Mouse (Mus musculus) ES-Bruce4 (cell line): ENCODE data around the gene D030056L22Rik. TPM values are rescaled to one million over a fixed set of nuclear protein-coding genes. Genes with fewer than 3 reads are reported as not detected.

ENCODE experiments used
- H3K27ac ChIP-seq: 2 replicates; pipeline ENCODE4 v1.5.1; 2012; ENCODE audit warnings: low read length, inconsistent platforms; ENCODE audit not compliant: insufficient read depth
- H3K27me3 ChIP-seq: 2 replicates; pipeline ENCODE4 v1.6.1; 2012; ENCODE audit warnings: mild to moderate bottlenecking, low read length, inconsistent platforms; ENCODE audit not compliant: control insufficient read depth, poor library complexity, insufficient read depth, severe bottlenecking
- H3K36me3 ChIP-seq: 2 replicates; pipeline ENCODE4 v1.6.1; 2012; ENCODE audit warnings: inconsistent platforms, mild to moderate bottlenecking, low read length, moderate library complexity; ENCODE audit not compliant: control insufficient read depth, poor library complexity, insufficient read depth, severe bottlenecking
- H3K4me1 ChIP-seq: one replicate; pipeline ENCODE4 v1.8.1; 2011; ENCODE audit warnings: low read length; ENCODE audit not compliant: control insufficient read depth, insufficient read depth
- H3K4me3 ChIP-seq: 2 replicates; pipeline ENCODE4 v1.5.1; 2011; ENCODE audit warnings: low read depth, mild to moderate bottlenecking, low read length
- H3K9ac ChIP-seq: 2 replicates; pipeline ENCODE4 v1.6.1; 2012; ENCODE audit warnings: low read depth, mild to moderate bottlenecking, inconsistent platforms; ENCODE audit not compliant: poor library complexity, severe bottlenecking
- H3K9me3 ChIP-seq: replicated peaks from 2 replicates; pipeline ENCODE4 v1.6.1; 2012; ENCODE audit warnings: mild to moderate bottlenecking, low read length, inconsistent platforms; ENCODE audit not compliant: control insufficient read depth, poor library complexity, insufficient read depth, severe bottlenecking
- CTCF ChIP-seq: IDR thresholded peaks from one replicate; pipeline ENCODE4 v1.8.1; 2011; ENCODE audit warnings: low read depth, low read length
- EP300 ChIP-seq: IDR thresholded peaks from 2 replicates; pipeline ENCODE4 v1.6.1; 2011; ENCODE audit warnings: low read depth, low read length; ENCODE audit not compliant: insufficient read depth
- POLR2A ChIP-seq: IDR thresholded peaks from one replicate; pipeline ENCODE4 v1.8.1; 2011; ENCODE audit warnings: low read length; ENCODE audit not compliant: insufficient read depth
- polyA plus RNA-seq: library from polyadenylated mRNA; stranded (reverse); fragments of >200 nt; gene quantifications from 2 replicates; pipeline ENCODE4 v1.2.4, GENCODE M21; 2011; ENCODE audit warnings: low read depth; ENCODE audit not compliant: missing spikeins, insufficient read depth, insufficient read length

The D030056L22Rik gene
- 49.2 and 50.0 TPM in 2 replicates for polyA plus RNA-seq

- TF ChIP-seq CTCF: peak; percentile 16
- no peak for TF ChIP-seq POLR2A
- TF ChIP-seq EP300: no peak
- Histone ChIP-seq H3K9me3 (no peaks in the 10 kb centered on the region), H3K27ac (peak within 1 kb of the TSS; percentile 84)
Measured at GRCm38 (mm10) chr19:18712866-18713300, at the start of gene D030056L22Rik. D030056L22Rik (plus strand) TSS chr19:18713193.

GRCm38 (mm10) chr19:18663904-18664303, 49.1 kb upstream of the D030056L22Rik start:
- Histone ChIP-seq H3K9me3 (no peaks in the 10 kb centered on the region), H3K36me3 (no peaks in the 10 kb centered on the region), H3K27ac (no peak overlapping the region), H3K9ac (no peak overlapping the region), H3K4me3 (no peak overlapping the region), H3K4me1 (no peaks in the 10 kb centered on the region), H3K27me3 (no peaks in the 10 kb centered on the region)
- TF ChIP-seq POLR2A: no peak
- no peak for TF ChIP-seq EP300
- no peak for TF ChIP-seq CTCF

More at GRCm38 (mm10) chr19:18712866-18713300, at the start of gene D030056L22Rik:
- peaks cover 2% of the 10 kb centered on the region for H3K4me1 ChIP-seq
- peak within 1 kb of the TSS; percentile 93 for H3K9ac ChIP-seq
- H3K27me3 ChIP-seq: no peaks in the 10 kb centered on the region
- H3K36me3 ChIP-seq: peaks cover 14% of the 10 kb centered on the region
- H3K4me3 ChIP-seq: peak within 1 kb of the TSS; percentile 99

- TF ChIP-seq POLR2A (no peak), CTCF (no peak), EP300 (no peak)
- H3K9me3 ChIP-seq: no peaks in the 10 kb centered on the region
- H3K9ac ChIP-seq: no peak overlapping the region
- no peak overlapping the region for H3K27ac ChIP-seq
- no peaks in the 10 kb centered on the region for H3K36me3 ChIP-seq
- H3K4me3 ChIP-seq: no peak overlapping the region
- H3K27me3 ChIP-seq: no peaks in the 10 kb centered on the region
- H3K4me1 ChIP-seq: no peaks in the 10 kb centered on the region
Measured at GRCm38 (mm10) chr19:18666966-18667365, 46.0 kb upstream of the D030056L22Rik start.

- no peaks in the 10 kb centered on the region for H3K9me3 ChIP-seq
- H3K27ac ChIP-seq: no peak overlapping the region
- no peak overlapping the region for H3K9ac ChIP-seq
- H3K27me3 ChIP-seq: no peaks in the 10 kb centered on the region
- H3K36me3 ChIP-seq: no peaks in the 10 kb centered on the region
- H3K4me3 ChIP-seq: no peak overlapping the region
- no peak for TF ChIP-seq CTCF
- no peaks in the 10 kb centered on the region for H3K4me1 ChIP-seq
Measured at GRCm38 (mm10) chr19:18669551-18669950, 43.4 kb upstream of the D030056L22Rik start.

GRCm38 (mm10) chr19:18670608-18671007, 42.4 kb upstream of the D030056L22Rik start, which contains the start of gene Carnmt1:
Carnmt1 (plus strand) TSS chr19:18670764.
- Histone ChIP-seq H3K4me1 (no peaks in the 10 kb centered on the region), H3K4me3 (peak within 1 kb of the TSS; percentile 97), H3K27ac (peak within 1 kb of the TSS; percentile 28), H3K36me3 (no peaks in the 10 kb centered on the region; the same call in 1 of the 2 replicates), H3K9ac (peak within 1 kb of the TSS; percentile 97), H3K9me3 (no peaks in the 10 kb centered on the region), H3K27me3 (no peaks in the 10 kb centered on the region)
- TF ChIP-seq EP300 (no peak), POLR2A (no peak), CTCF (no peak)

GRCm38 (mm10) chr19:18671056-18671741, 41.8 kb upstream of the D030056L22Rik start:
- H3K4me3 ChIP-seq: peak overlapping the region; percentile 97
- peak overlapping the region; percentile 15 for H3K27ac ChIP-seq
- H3K9me3 ChIP-seq: no peaks in the 10 kb centered on the region
- no peak for TF ChIP-seq EP300
- no peak for TF ChIP-seq CTCF
- no peak for TF ChIP-seq POLR2A
- H3K4me1 ChIP-seq: no peaks in the 10 kb centered on the region
- no peaks in the 10 kb centered on the region; the same call in 1 of the 2 replicates for H3K36me3 ChIP-seq
- peak overlapping the region; percentile 97 for H3K9ac ChIP-seq
- H3K27me3 ChIP-seq: no peaks in the 10 kb centered on the region
